Mouse (Mus musculus) brown adipose tissue, adult 24 weeks (tissue): ENCODE measurements around the gene Gm9747. TPM values are rescaled to one million over a fixed set of nuclear protein-coding genes. Genes with fewer than 3 reads are reported as not detected.

Source experiments
- H3K27ac ChIP-seq: fragments of 200-500 bp; replicated peaks from 2 replicates; pipeline ENCODE4 v1.5.1; 2012; ENCODE audit warnings: low read depth, mild to moderate bottlenecking, low read length
- H3K4me1 ChIP-seq: fragments of 200-500 bp; 2 replicates; pipeline ENCODE4 v1.6.1; 2012; ENCODE audit warnings: low read length, mixed read lengths; ENCODE audit not compliant: control insufficient read depth, insufficient read depth, insufficient read length
- H3K4me3 ChIP-seq: fragments of 200-500 bp; 2 replicates; pipeline ENCODE4 v1.5.1; 2012; ENCODE audit warnings: low read depth, mild to moderate bottlenecking, low read length, moderate library complexity; ENCODE audit not compliant: insufficient read depth
- polyA plus RNA-seq: library from polyadenylated mRNA; stranded (reverse); fragments of >200 nt; gene quantifications from 2 replicates; pipeline ENCODE4 v1.2.4, GENCODE M21; 2012; ENCODE audit not compliant: missing spikeins, insufficient read depth, insufficient read length

Gene Gm9747
- polyA plus RNA-seq = not detected in 2 replicates

DNA sequence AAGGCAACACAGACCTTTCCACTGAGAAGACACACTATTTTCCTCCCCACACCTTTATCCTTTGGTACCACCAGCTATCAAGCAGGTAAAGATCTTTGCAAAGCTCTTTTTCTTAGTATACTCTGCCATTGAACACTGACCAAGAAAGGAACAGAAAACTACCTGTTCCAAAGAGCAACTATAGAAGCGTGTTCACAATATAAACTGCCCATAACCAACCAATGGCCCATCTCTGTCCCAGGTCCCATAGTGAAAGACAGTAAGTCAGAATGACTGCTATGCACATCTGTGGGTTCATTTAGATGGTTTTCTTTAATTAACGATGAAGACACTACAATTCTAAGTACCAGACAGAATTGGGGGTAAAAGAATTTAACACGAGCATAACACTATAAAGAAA is at the start of gene Gm9747:
TSS of gene Gm9747 (plus strand) at position 301 of the 400 bp plus-strand sequence.
- Histone ChIP-seq H3K4me3 (no peak within 1 kb of the TSS), H3K4me1 (no peaks in the 10 kb centered on the region), H3K27ac (no peak within 1 kb of the TSS)

DNA sequence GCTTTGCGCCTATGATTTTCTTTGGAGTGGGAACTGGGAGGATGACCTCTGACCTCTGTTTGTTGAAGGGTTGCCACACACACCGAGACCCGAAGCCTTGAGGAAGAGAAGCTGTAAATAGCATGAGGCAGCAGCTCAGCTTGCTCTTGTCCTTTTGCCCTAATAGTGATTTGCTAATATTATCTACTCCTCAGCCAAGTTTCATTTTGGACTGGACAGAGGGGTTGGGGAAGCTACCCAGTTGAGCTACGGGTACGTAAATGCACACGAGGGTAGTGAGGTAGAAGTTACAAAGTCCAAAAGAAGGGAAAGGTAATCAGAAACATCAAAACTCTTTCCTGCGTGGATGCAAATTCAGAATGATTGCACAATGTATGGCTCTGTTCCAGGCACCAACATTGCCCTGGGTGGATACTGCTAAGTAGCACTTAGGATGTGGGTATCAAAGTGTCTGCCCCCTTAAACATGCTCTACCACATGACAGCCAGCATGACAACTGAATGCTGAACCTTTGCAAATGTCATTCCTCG is 48.9 kb upstream of the Gm9747 start:
- H3K4me3 ChIP-seq = no peak overlapping the region
- no peak overlapping the region for H3K27ac ChIP-seq
- H3K4me1 ChIP-seq = peaks cover 6% of the 10 kb centered on the region; the same call in 1 of the 2 replicates

DNA sequence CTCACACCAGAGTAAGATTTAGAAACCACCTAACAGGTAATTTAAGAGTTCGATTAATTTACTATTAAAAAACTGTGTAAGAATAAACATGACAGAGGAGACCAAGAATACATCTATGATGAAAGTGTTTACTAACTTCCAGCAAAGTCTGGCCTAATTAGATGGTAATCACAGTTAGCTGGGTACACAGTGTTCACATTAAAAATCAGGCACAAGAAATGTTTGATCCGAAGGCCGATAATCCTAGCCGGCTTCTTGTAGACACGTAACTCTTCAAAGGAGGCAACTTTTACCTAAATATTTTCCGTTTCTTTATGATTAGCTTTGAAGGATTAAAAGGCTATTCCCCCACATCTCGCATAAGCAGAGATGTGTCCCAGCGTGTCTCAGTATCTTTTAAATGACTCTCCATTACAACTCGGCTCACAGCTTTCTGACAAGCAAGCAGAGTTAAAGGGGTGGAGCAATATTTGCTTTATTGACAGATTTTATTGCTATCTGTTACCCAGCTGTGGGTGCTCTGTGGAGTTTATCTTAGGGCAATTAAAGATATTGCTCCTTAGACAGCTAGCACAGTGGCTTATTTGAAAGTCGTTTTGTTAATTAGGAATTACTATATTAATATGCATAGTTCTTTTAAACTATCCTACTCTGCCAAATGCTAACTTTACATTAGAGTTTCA is 44.2 kb upstream of the Gm9747 start:
- no peak overlapping the region for H3K4me3 ChIP-seq
- no peak overlapping the region for H3K27ac ChIP-seq
- no peaks in the 10 kb centered on the region for H3K4me1 ChIP-seq

DNA sequence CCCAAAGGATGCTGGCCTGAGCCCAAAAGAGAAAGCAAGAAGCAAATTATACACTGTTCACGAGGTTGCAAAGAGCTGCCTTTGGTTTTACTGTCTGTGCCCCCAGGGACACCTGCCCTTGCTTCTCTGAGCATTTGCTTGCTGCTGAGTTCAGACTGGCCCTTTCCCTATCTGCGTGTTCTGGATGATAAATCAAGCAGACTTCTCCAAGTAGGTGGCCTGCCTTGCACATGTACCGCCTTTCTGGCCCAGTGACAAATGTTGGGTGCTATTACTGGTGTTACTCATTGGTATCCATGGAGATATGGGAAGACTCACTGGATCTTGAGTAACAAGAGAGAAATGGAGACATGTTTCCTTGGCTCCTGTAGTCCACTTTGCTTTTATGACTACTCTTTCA is 43.4 kb upstream of the Gm9747 start:
- peak overlapping the region; percentile 38; the same call in 1 of the 2 replicates for H3K27ac ChIP-seq
- H3K4me1 ChIP-seq = no peaks in the 10 kb centered on the region
- H3K4me3 ChIP-seq = no peak overlapping the region

DNA sequence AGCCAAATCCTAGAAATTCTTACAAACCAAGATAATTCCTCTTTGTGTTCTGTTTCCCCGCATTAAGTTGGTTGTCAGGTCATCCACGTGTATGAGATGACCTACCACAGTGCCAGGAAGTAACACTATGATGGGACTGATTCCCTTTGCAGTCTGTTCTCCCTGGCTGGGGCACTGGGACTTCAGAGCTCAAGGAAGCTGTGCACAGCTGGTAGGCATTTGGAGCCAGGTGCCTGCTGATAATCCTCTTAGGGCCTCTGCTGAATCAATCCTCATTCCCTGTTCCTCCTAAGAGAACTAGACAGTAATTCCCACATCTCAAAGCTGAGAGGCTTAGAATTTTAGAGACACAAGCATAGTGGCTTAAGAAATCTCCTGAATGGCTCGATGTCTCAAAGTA is 41.3 kb upstream of the Gm9747 start:
- H3K4me1 ChIP-seq = no peaks in the 10 kb centered on the region

DNA sequence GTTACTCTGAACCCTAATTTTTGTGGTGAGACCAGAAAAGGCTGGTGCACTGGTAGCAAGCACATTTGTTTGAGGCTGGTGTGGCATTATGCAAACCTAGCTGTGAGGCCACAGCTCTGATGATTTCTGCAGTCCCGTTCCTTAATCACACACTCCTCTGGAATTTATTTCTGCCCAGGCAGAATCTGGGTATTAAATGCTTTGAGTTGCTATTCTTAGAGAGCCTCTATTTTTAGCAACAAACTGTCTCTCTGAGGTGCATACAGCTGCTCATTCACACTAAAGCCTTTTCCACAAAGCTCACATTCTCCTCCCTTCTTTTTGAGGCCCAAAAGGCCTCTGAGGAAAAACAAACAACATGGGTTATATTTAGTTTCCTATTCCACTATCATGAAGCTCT is 33.0 kb upstream of the Gm9747 start:
- Histone ChIP-seq H3K4me1 (peaks cover 5% of the 10 kb centered on the region), H3K27ac (no peak overlapping the region)

More for the DNA sequence above, 41.3 kb upstream of the Gm9747 start:
- Histone ChIP-seq H3K4me3 (no peak overlapping the region), H3K27ac (no peak overlapping the region)

DNA sequence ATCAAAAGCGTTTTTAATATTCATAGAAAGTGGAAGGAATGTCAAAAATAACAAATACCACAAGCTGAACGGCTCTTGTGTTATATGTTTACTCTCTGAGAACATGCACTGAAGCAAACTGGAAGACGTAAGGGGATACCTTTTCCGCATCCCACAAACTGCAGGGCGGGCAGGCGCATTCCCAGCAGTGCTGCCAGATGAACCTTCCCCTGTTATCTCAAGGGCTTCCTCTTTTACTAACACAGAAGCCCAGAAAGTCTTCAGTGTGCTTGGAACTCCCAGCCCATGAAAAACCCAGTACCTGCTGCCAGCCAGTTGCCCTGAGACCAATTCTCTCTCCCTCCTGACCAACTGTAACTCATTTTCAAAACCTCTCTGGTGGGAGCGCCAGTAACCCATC is 32.3 kb upstream of the Gm9747 start:
- no peak overlapping the region for H3K27ac ChIP-seq
- H3K4me3 ChIP-seq = no peak overlapping the region
- H3K4me1 ChIP-seq = peaks cover 5% of the 10 kb centered on the region

More for the DNA sequence above, 33.0 kb upstream of the Gm9747 start:
- no peak overlapping the region for H3K4me3 ChIP-seq

DNA sequence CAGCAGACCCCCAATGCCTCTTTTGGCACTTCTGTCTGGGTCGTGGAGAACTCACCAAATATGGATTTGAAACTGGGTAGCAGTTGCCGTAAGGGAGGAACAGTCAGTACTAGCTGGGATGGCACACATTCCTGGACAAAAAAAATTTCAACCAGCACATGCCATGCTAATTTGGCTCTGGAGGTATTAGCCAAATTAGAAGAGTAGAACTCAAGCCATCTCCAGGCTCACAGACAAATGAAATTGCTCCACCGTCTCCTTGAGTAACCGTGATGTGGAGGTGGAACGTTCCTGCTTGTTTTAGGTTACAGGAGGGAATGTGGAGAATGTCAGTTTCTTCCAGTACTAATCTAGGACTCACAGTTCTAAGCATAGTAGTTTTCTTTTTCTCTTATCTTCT is 25.4 kb upstream of the Gm9747 start:
- no peak overlapping the region for H3K4me3 ChIP-seq
- H3K27ac ChIP-seq = no peak overlapping the region
- H3K4me1 ChIP-seq = peaks cover 5% of the 10 kb centered on the region

DNA sequence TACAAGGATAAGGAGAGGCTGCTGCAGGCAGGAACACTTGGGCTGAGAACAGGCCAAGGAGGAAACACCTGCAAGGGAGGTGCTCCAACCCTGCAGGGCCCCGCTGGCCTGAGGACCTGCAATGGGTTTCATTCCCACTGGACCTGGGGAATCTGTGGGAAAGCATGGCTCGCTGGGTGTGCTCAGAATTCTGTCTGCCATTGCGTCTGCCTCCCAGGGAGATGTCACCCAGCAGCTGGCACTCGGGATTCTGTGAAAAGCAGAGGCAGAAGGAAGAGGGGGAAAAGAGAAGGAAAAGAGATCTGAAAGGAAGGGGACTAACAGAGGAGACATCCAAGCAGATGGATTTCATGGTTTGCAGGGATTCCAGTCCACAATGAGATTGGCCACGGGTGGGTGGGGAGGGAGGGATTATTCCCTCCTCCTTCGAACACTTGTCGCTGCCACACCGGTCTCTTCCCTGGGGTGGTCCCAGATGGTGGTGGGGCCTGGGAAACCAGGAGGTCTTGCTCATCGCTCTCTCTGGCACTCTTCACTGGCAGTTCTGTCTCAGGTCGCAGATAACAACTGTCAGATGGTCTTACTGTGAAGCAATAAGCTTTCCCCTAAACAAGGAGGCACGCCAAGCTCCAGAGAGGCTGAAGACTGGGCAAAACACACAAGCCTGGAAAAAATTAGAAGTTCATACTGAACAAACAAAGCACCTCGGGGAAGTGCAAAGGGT is 12.1 kb upstream of the Gm9747 start:
- H3K4me3 ChIP-seq = no peak overlapping the region
- H3K27ac ChIP-seq = no peak overlapping the region
- H3K4me1 ChIP-seq = no peaks in the 10 kb centered on the region

DNA sequence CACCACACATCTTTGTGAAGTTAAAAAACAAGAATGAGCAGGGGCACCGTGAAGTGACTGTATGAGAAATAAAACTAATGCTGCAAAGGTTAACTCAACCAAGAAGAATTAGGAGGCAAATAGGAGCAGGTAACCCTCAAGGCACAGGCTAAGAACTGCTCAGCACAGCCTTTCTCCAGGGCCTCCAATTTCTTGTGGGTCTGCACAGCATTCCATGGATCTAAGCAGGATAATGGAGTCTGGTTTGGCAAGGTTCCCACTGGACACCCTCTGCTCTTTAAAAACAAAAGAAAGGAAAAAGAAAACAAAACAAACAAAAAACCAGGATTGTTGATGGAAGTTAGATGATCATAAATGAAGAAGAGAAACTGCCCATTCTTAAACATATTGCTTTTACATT is 11.4 kb upstream of the Gm9747 start:
- H3K4me1 ChIP-seq = no peaks in the 10 kb centered on the region
- no peak overlapping the region for H3K4me3 ChIP-seq
- no peak overlapping the region for H3K27ac ChIP-seq

DNA sequence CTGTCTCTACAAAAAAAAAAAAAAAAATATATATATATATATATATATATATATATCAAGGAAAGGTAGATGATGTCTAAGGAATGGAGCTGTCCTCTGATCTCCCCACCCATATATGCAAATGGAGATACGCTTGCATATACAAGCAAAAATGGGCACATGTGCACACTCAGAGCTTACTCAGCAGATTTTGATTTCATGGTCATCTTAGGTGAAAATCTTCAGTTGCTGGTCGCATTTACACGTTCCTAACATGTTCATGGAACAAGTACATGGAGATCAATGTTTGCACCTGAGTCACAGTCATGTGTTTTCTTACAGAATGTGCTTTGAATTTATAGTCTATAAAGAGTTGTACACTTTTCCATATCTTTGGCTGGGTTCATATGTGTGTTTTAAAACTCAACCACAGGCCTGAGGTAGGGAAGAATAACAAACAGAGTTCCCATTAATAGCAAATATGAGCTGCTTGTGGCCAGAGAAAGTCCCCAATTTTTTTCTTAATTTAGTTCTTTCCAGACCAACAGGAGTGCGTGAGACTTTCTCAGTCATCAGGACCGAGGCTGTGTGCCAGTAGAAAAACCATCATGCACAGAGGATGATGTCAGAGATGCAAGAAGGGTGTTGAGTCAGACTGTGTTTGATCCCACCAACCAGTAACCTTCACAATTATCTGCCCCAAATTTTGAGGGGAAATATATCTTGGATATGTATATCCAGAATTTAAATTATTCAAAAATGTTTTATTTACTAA is 9.7 kb upstream of the Gm9747 start:
- Histone ChIP-seq H3K4me3 (no peak overlapping the region), H3K27ac (no peak overlapping the region), H3K4me1 (no peaks in the 10 kb centered on the region)

DNA sequence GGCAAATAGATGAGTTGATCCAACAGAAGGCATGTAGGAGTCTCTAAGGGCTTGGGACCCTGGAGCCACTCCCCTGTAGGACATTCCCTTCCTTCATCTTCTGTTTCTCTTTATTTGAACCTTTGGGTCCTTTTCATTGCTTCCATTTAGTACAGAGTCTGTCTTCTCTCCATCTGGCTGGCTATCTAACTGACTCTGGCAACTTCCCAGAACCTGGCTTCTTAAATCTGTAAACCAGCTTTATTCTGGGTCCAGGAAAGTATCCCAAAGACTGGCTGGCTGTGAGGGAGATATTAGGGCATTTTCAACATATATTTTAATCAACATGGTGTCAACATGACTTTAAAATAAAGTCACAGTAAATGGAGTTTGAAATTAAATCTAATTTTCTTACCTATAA is 4.1 kb upstream of the Gm9747 start:
- no peak overlapping the region for H3K27ac ChIP-seq
- H3K4me1 ChIP-seq = no peaks in the 10 kb centered on the region
- no peak overlapping the region for H3K4me3 ChIP-seq

DNA sequence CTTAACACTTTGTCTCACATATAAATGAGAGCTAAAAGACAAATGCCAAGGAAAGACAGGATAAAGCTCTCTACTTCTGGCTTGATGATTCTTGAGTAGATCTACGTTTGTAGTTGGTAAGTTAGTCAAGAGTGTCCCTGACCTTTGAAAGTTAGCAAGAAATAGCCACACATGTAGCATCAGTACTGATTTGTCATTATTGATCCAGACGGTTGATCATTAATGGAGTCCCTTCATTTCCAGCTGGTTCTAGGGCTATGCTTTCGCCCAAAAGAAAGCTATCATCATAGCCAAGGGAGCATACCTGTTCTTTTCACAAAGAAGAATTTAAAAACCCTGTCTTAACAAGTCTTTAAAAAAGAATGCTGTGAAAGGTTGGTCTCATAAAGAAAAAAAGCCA is 1.7 kb downstream of the Gm9747 start:
- no peaks in the 10 kb centered on the region for H3K4me1 ChIP-seq
- no peak overlapping the region for H3K27ac ChIP-seq
- no peak overlapping the region for H3K4me3 ChIP-seq

DNA sequence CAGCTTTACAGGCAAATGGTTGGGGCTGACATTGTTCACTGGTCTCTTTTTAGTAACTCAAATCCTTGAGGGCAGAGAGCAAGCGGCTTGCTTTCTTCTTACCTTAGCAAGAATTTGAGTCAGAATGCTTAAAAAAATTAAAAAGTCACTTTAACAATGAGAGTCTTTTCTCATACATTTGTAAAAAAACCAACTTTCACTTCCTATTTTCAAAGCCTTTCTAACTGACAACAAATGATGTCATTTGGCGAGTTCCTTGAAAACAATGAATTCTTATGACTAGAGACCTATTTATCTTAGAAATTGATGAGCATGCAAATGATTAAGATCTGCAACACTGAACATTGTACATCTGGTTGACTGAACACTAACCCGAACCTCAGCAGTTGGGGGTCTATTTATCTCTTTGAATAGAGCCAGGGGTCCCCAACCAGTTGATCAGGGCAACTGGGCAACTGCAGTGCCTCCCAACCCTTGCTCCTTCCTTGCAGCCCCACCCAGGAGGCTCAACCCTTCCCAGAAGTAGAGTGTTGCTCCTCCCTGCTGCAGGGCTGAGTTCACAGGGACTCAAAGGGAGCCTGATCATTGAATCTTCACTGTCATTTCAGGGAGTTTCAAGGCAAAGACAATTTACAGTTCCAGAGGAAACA is 2.7 kb downstream of the Gm9747 start:
- Histone ChIP-seq H3K27ac (no peak overlapping the region), H3K4me3 (no peak overlapping the region), H3K4me1 (no peaks in the 10 kb centered on the region)

DNA sequence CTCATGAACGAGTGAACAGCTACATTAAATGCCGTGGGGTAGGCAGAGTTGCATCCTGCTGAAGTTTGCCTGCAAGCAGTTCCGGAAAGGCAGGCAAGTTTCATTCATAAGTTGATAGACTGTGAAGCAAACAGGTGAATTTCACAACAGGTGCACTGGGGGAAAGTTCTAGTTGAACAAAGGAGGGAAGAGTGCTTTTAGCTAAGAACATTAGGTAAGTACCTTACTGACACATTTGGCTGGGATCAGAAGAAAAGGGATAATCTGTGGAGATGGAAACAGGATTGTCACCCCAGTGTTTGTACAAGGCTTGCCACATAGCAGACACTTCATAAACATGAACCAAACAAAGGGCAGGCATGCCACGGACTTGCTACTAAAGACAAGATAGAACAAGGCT is 5.3 kb downstream of the Gm9747 start:
- no peak overlapping the region for H3K27ac ChIP-seq

More for the DNA sequence above, 5.3 kb downstream of the Gm9747 start:
- Histone ChIP-seq H3K4me1 (peaks cover 7% of the 10 kb centered on the region; the same call in 1 of the 2 replicates), H3K4me3 (no peak overlapping the region)
